Mouse (Mus musculus) embryo, embryonic 9.5 days (tissue): ENCODE data around the gene Cyp26c1.

ENCODE experiments used
- DNase-seq: peaks from one replicate; pipeline ENCODE4 v3.0.0-alpha.2; 2017; ENCODE audit errors: extremely low spot score

The Cyp26c1 gene

GRCm38 (mm10) chr19:37685281-37685680, at the start of gene Cyp26c1:
Cyp26c1 (plus strand) TSS chr19:37685581.
- no peak for DNase-seq

- peak; percentile 15 for DNase-seq
These were observed 37.4 kb upstream of the Cyp26c1 start for GRCm38 (mm10) chr19:37647994-37648393.

- no peak for DNase-seq
These were observed 34.9 kb upstream of the Cyp26c1 start for GRCm38 (mm10) chr19:37650526-37650925.

GRCm38 (mm10) chr19:37654012-37654411, 31.4 kb upstream of the Cyp26c1 start:
- peak; percentile 19 for DNase-seq

GRCm38 (mm10) chr19:37656441-37656840, 28.9 kb upstream of the Cyp26c1 start:
- peak; percentile 58 for DNase-seq

- DNase-seq, result no peak
These were observed 20.1 kb upstream of the Cyp26c1 start for GRCm38 (mm10) chr19:37665256-37665655.

- no peak for DNase-seq
These were observed 17.4 kb upstream of the Cyp26c1 start for GRCm38 (mm10) chr19:37667855-37668594.

GRCm38 (mm10) chr19:37668657-37669056, 16.7 kb upstream of the Cyp26c1 start:
- DNase-seq, result no peak

- DNase-seq, result no peak
These were observed 15.9 kb upstream of the Cyp26c1 start for GRCm38 (mm10) chr19:37669486-37669885.

GRCm38 (mm10) chr19:37673393-37673792, 12.0 kb upstream of the Cyp26c1 start:
- DNase-seq, result no peak

- no peak for DNase-seq
These were observed 966 bp downstream of the Cyp26c1 start for GRCm38 (mm10) chr19:37686347-37686746.

GRCm38 (mm10) chr19:37686941-37687850, 1.8 kb downstream of the Cyp26c1 start:
- peak; percentile 63 for DNase-seq

- no peak for DNase-seq
These were observed 4.1 kb downstream of the Cyp26c1 start for GRCm38 (mm10) chr19:37689478-37689877.

GRCm38 (mm10) chr19:37690716-37691115, 5.3 kb downstream of the Cyp26c1 start:
- DNase-seq, result peak; percentile 75

- peak; percentile 57 for DNase-seq
These were observed 7.5 kb downstream of the Cyp26c1 start for GRCm38 (mm10) chr19:37692879-37693278.

GRCm38 (mm10) chr19:37695146-37695545, 9.8 kb downstream of the Cyp26c1 start:
- DNase-seq, result no peak

GRCm38 (mm10) chr19:37695762-37696602, 10.6 kb downstream of the Cyp26c1 start:
- DNase-seq, result peak; percentile 80

GRCm38 (mm10) chr19:37696603-37697334, 11.4 kb downstream of the Cyp26c1 start:
- peak; percentile 38 for DNase-seq

- no peak for DNase-seq
These were observed 11.9 kb downstream of the Cyp26c1 start for GRCm38 (mm10) chr19:37697335-37697636.

GRCm38 (mm10) chr19:37697651-37698272, 12.4 kb downstream of the Cyp26c1 start, which contains the start of gene Cyp26a1:
Cyp26a1 (plus strand) TSS chr19:37697798.
- DNase-seq, result peak; percentile 60
